Mouse (Mus musculus) neural tube, embryonic 15.5 days (tissue): ENCODE data around the gene Slc12a8. TPM values are rescaled to one million over a fixed set of nuclear protein-coding genes. Genes with fewer than 3 reads are reported as not detected.

Source experiments
- ATAC-seq: fragments of 200-750 bp; cut with Nextera tagmentation; 2 replicates; pipeline ENCODE4 v1.8.0; 2017; ENCODE audit warnings: mild to moderate bottlenecking, moderate TSS enrichment, moderate library complexity; ENCODE audit not compliant: low FRiP score
- H3K27ac ChIP-seq: fragments of 300-500 bp; sonication (generic); replicated peaks from 2 replicates; pipeline ENCODE4 v1.5.1; 2015; ENCODE audit warnings: mild to moderate bottlenecking, inconsistent platforms
- H3K27me3 ChIP-seq: fragments of 300-500 bp; sonication (generic); replicated peaks from 2 replicates; pipeline ENCODE4 v1.6.1; 2015; ENCODE audit warnings: inconsistent platforms
- H3K36me3 ChIP-seq: fragments of 300-500 bp; sonication (generic); 2 replicates; pipeline ENCODE4 v1.6.1; 2015; ENCODE audit warnings: inconsistent platforms
- H3K4me1 ChIP-seq: fragments of 300-500 bp; sonication (generic); 2 replicates; pipeline ENCODE4 v1.6.1; 2015; ENCODE audit warnings: inconsistent platforms
- H3K4me2 ChIP-seq: fragments of 300-500 bp; sonication (generic); 2 replicates; pipeline ENCODE4 v1.6.1; 2015; ENCODE audit warnings: inconsistent platforms, mild to moderate bottlenecking, moderate library complexity
- H3K4me3 ChIP-seq: fragments of 300-500 bp; sonication (generic); replicated peaks from 2 replicates; pipeline ENCODE4 v1.5.1; 2015; ENCODE audit warnings: mild to moderate bottlenecking, inconsistent platforms
- H3K9ac ChIP-seq: fragments of 300-500 bp; sonication (generic); replicated peaks from 2 replicates; pipeline ENCODE4 v1.6.1; 2015; ENCODE audit warnings: mild to moderate bottlenecking, inconsistent platforms
- H3K9me3 ChIP-seq: fragments of 300-500 bp; sonication (generic); replicated peaks from 2 replicates; pipeline ENCODE4 v1.6.1; 2016; ENCODE audit warnings: inconsistent platforms
- WGBS: fragments of 180-500 bp; shearing (Covaris S2); methylation state at CpG from one replicate; pipeline ENCODE4 v1.1.7; 2015; ENCODE audit warnings: mixed read lengths; 5-methylcytosine and 5-hydroxymethylcytosine counted together
- polyA plus RNA-seq: library from polyadenylated mRNA; unstranded; fragments of >200 nt; fragmentation: Nextera tagmentation; extraction: Ambion mirVana; gene quantifications from 2 replicates; pipeline ENCODE4 v1.2.1, GENCODE M21; 2015

The Slc12a8 gene
- polyA plus RNA-seq, 1 experiment from 2014 or later: 0.72 TPM

DNA sequence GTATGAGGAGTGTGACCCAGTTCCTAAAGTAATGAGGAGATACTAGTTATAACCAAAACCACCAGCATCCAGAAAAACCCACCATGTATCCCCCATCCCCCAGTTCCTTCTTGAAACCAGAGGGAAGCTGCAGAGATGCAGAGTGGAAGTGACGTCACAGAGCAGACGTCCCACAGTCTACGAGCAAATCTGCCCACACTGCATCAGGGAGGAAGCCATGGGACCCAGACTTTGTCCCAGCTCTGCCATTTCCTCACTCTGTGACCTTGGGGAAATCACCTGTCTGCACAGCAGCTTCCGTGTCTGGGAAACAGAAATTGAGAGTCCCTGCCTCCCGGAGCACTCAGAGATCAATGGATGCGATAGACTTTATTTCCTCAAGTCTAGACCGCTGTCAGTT is 56.6 kb downstream of the Slc12a8 start:
- 83% methylated on average over 7 of the region's 7 CpGs for WGBS
- H3K4me1 ChIP-seq: no peaks in the 10 kb centered on the region
- H3K9ac ChIP-seq: no peak overlapping the region
- no peaks in the 10 kb centered on the region for H3K9me3 ChIP-seq
- H3K4me2 ChIP-seq: no peak overlapping the region
- H3K36me3 ChIP-seq: no peaks in the 10 kb centered on the region
- H3K27ac ChIP-seq: no peak overlapping the region
- H3K27me3 ChIP-seq: no peaks in the 10 kb centered on the region
- H3K4me3 ChIP-seq: no peak overlapping the region
- no peak for ATAC-seq

DNA sequence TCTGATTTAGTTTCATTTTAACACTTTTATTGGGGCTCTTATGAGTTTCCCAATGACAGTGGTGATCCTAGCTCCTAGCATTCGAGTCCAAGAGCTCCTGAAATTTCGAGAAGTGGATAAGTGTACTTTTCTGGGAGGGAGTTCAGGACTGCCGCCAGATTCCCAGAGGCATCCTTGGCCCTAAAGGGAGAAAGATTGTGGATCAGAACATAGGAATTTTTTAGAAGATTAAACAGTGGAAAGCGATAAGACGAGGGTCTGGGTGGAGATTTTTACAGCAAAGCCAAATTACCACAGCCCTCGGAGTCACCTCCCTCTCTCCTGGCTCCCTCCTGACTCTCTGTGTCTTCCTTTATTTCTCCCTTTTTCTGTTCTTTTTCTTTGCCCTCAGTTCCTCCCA is 58.6 kb downstream of the Slc12a8 start:
- Histone ChIP-seq H3K4me3 (no peak overlapping the region), H3K4me1 (peaks cover 7% of the 10 kb centered on the region), H3K36me3 (no peaks in the 10 kb centered on the region), H3K9ac (no peak overlapping the region), H3K27me3 (no peaks in the 10 kb centered on the region), H3K27ac (no peak overlapping the region), H3K9me3 (no peaks in the 10 kb centered on the region), H3K4me2 (no peak overlapping the region)
- WGBS: 89% methylated on average over 6 of the region's 6 CpGs
- ATAC-seq: no peak

DNA sequence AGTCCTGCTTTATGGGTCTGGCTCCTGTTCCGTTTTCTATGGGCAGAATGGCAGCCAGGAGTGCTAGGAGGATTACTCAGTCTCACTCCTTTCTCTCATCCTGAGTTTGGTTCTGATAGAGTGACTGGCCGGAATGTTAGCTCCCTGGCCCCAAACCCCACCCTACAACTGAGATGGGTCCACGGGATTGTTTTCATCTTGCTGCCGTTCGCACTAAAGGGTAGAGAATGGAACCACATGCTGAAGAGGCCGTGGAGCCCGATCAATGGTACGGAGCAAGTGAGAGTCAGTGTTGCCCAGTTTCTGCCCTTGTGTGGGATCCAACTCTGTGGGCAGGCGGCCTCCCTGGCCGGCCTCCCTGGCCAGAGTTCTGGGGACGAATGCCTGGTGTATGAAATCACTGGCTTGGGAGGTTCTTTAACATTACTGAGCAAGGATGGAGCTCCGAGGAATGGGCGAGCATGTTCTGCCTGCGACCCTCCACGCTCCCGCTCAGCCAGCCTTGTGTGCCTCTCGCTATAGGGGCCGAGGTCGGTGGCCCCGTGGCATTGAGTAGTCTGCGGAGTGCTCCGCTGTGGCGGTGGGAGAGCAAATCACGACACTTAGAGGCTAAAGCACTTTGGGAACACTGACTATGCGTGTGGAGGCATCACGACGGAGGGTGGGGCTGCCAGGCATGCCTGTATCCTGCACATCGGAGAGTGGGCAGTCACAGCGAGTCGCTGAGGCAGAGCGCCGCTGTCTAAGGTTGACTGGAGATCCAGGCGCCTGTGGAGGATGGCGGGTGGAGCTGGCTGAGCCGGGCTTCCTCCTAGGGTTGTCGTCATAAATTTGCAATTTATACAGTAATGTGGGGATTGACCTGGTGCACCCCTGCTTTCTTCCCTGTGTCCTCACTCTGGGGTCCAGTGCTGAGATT is 59.4 kb downstream of the Slc12a8 start:
- peaks cover 10% of the 10 kb centered on the region for H3K4me1 ChIP-seq
- H3K9me3 ChIP-seq: no peaks in the 10 kb centered on the region
- no peak overlapping the region for H3K4me2 ChIP-seq
- H3K27me3 ChIP-seq: no peaks in the 10 kb centered on the region
- H3K36me3 ChIP-seq: no peaks in the 10 kb centered on the region
- H3K9ac ChIP-seq: no peak overlapping the region
- WGBS: 77% methylated on average over 36 of the region's 36 CpGs
- no peak overlapping the region for H3K27ac ChIP-seq
- no peak overlapping the region for H3K4me3 ChIP-seq
- no peak for ATAC-seq

DNA sequence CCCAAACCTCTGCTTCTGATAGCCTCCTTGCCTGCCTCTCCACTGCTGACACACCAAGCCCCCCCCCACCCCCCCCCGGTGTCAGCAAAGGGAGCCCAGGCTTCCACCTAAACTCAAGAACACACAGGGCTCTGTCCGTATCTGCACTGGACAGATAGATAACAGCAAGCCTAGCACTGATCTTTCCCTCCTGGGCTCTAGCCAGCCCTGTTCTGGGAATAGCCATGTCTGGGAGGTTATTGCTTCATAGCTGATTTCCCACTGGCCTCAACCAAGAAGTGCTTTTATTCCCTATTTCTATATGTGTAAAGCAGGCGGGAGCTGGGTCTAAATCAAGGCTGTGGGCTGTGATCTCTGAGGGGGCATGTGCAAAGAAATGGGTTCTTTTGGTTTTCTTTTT is 61.3 kb downstream of the Slc12a8 start:
- H3K36me3 ChIP-seq: no peaks in the 10 kb centered on the region
- H3K4me3 ChIP-seq: no peak overlapping the region
- H3K4me1 ChIP-seq: peaks cover 11% of the 10 kb centered on the region
- no peaks in the 10 kb centered on the region for H3K27me3 ChIP-seq
- H3K4me2 ChIP-seq: no peak overlapping the region
- 89% methylated on average over 3 of the region's 3 CpGs for WGBS
- H3K9me3 ChIP-seq: no peaks in the 10 kb centered on the region
- H3K9ac ChIP-seq: no peak overlapping the region
- no peak overlapping the region for H3K27ac ChIP-seq
- ATAC-seq: no peak

DNA sequence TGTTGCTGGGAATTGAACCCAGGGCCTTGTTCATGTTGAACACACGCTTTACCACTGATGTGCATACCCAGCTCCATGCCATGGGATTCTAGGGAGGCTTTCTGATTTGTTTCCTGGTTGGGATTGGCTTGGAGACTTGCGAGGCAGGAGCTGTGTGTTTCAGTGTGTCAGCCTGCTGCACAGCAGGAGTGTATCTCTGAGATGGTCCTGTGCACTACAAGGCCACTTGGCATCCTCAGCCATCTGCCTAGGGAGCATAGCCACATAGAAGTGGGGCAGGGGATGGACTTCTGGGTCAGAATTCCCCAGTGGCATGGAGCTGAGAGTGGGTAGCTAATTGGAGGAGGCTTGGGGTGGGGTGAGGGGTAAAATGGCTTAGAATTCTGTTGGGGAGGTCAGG is 63.2 kb downstream of the Slc12a8 start:
- H3K27me3 ChIP-seq: no peaks in the 10 kb centered on the region
- no peak overlapping the region for H3K9ac ChIP-seq
- WGBS: 82% methylated on average over 2 of the region's 2 CpGs
- no peak for ATAC-seq
- no peak overlapping the region for H3K4me3 ChIP-seq
- peaks cover 30% of the 10 kb centered on the region for H3K4me1 ChIP-seq
- no peaks in the 10 kb centered on the region for H3K36me3 ChIP-seq
- H3K27ac ChIP-seq: peak overlapping the region; percentile 48
- no peaks in the 10 kb centered on the region for H3K9me3 ChIP-seq
- H3K4me2 ChIP-seq: no peak overlapping the region

DNA sequence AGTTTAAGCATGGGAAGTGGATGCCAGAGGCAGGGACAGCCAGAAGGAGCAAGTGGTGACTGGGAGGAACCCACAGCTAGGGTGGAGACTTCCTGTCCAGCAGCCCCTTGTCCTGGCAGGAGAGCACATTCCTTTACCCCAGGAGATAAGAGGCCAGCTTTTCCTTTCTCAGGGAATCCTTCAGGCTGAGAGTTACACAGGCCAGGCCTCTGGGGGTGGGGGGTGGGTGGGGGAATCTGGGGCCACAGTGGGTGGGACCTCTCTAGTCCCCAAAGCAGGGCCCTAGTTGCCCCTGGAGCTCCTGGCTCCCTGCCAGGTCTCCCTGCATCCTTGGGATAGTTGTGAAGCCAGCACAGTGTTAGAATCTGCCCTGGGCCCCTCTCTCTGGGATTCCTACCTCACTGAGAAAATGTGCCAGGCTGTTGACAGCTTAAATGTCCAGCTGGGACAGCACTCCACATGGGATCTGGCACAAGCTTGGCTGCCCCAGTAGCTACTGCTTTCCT is 63.7 kb downstream of the Slc12a8 start:
- Histone ChIP-seq H3K27ac (peak overlapping the region; percentile 48), H3K9ac (no peak overlapping the region), H3K36me3 (no peaks in the 10 kb centered on the region), H3K4me3 (no peak overlapping the region), H3K4me2 (no peak overlapping the region), H3K27me3 (no peaks in the 10 kb centered on the region), H3K4me1 (peaks cover 30% of the 10 kb centered on the region), H3K9me3 (no peaks in the 10 kb centered on the region)
- peak; percentile 39; the same call in 1 of the 2 replicates for ATAC-seq

DNA sequence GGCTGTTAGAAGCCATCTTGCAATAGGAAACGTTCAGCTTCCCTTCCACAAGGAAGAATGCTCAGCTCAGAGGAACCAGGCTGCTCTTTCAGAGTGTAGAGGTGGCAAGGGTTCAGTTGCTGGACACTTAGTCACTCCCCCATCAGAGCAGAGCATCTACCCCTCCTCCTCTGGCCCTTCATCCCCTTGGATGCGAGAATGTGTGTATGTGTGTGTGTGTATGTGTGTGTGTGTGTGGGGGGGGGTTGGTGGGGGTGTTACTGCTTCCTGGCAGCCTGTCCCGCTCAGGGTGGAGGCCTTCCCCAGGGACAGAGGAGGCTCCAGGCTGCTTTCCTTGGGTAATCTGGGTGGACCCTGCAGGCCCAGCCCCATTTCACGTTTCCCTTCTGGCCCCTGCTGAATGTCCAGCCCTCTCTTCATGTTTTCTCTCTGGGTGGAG is 64.6 kb downstream of the Slc12a8 start:
- no peaks in the 10 kb centered on the region for H3K27me3 ChIP-seq
- no peak overlapping the region for H3K4me2 ChIP-seq
- WGBS: 64% methylated on average over 4 of the region's 4 CpGs
- peak overlapping the region; percentile 48; the same call in 1 of the 2 replicates for H3K27ac ChIP-seq
- peaks cover 30% of the 10 kb centered on the region for H3K4me1 ChIP-seq
- H3K9ac ChIP-seq: no peak overlapping the region
- no peaks in the 10 kb centered on the region for H3K36me3 ChIP-seq
- ATAC-seq: no peak
- no peaks in the 10 kb centered on the region for H3K9me3 ChIP-seq
- no peak overlapping the region for H3K4me3 ChIP-seq

DNA sequence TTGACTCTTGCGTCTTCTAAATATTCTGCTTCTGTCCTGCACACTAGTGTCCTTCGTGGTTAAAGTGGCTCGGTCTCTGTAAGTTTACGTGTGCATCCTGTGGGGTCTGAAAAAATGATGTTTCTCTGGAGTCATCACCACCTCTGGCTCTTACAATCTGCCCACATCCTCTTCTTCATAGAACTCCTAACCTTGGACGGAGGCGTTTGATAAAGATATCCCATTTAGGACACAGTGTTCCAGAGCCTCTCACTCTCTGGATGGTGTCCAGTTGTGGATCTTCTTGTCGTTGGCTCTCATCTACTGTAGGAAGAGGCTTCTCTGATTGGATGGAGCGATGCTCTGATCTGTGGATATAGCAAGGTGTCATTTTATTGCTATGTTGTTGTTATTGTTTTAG is 65.4 kb downstream of the Slc12a8 start:
- Histone ChIP-seq H3K27me3 (no peaks in the 10 kb centered on the region), H3K27ac (no peak overlapping the region), H3K36me3 (no peaks in the 10 kb centered on the region), H3K4me3 (no peak overlapping the region), H3K9me3 (no peaks in the 10 kb centered on the region), H3K4me2 (no peak overlapping the region), H3K4me1 (peaks cover 30% of the 10 kb centered on the region), H3K9ac (no peak overlapping the region)
- WGBS: 95% methylated on average over 8 of the region's 8 CpGs
- no peak for ATAC-seq

DNA sequence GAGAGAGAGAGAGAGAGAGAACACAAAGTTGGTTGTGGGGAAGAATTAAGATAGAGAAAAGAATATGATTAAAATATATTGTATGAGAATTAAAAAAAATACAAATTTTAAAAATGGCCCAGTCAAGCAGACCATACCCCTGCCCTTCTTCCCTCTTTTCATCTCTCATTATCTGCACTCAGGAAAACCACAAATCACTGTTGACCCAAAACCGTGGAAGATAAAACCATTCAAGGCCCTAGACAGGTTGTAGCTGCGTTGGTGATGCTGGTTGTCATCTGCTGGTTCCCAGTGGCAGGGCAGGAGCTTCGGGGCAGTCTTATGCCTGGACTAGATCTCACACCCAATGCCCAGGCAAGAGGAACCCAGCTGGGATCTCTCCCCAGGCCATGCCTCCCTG is 66.2 kb downstream of the Slc12a8 start:
- no peaks in the 10 kb centered on the region for H3K9me3 ChIP-seq
- no peak overlapping the region for H3K4me2 ChIP-seq
- H3K36me3 ChIP-seq: no peaks in the 10 kb centered on the region
- H3K27me3 ChIP-seq: no peaks in the 10 kb centered on the region
- no peak overlapping the region; the same call in 1 of the 2 replicates for H3K27ac ChIP-seq
- WGBS: 58% methylated on average over 3 of the region's 3 CpGs
- H3K4me3 ChIP-seq: no peak overlapping the region
- H3K4me1 ChIP-seq: peaks cover 30% of the 10 kb centered on the region
- no peak overlapping the region for H3K9ac ChIP-seq
- ATAC-seq: no peak

DNA sequence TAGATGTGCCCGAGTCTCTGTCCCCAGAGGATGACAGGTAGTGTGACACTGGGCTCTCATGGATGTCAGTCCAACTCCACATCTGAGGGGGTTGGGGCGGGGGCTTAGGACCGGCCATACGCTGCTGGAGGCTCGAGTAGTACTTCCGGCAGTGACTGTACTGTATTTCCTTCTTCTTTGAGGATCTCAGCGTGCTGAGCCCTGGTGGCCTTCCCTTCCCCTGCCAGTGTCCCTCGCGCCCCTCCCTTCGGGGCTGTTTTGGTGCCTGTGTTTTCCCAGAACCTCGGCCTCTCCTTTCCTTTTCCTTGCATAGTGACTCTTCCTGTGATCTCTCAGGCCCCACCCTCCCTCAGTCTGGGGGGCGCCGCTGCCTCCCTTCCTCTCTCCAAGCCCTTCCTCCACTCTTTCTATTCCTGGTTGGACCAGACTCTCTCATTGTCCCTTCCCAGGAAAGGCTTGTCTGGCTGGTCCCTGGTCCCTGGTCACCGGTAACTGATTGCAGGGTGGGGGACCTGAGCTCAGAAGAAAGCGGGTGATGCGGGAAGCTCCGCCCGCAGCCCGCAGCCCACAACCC is 66.8 kb downstream of the Slc12a8 start:
- WGBS: 42% methylated on average over 19 of the region's 19 CpGs
- Histone ChIP-seq H3K27me3 (no peaks in the 10 kb centered on the region), H3K36me3 (no peaks in the 10 kb centered on the region), H3K4me1 (peaks cover 32% of the 10 kb centered on the region), H3K4me3 (peak overlapping the region; percentile 15), H3K9me3 (no peaks in the 10 kb centered on the region), H3K9ac (0 out of 2 replicates have a peak overlapping the region, but pooled peaks have one; percentile 20), H3K4me2 (peak overlapping the region; percentile 48), H3K27ac (peak overlapping the region; percentile 68)
- ATAC-seq: no peak

DNA sequence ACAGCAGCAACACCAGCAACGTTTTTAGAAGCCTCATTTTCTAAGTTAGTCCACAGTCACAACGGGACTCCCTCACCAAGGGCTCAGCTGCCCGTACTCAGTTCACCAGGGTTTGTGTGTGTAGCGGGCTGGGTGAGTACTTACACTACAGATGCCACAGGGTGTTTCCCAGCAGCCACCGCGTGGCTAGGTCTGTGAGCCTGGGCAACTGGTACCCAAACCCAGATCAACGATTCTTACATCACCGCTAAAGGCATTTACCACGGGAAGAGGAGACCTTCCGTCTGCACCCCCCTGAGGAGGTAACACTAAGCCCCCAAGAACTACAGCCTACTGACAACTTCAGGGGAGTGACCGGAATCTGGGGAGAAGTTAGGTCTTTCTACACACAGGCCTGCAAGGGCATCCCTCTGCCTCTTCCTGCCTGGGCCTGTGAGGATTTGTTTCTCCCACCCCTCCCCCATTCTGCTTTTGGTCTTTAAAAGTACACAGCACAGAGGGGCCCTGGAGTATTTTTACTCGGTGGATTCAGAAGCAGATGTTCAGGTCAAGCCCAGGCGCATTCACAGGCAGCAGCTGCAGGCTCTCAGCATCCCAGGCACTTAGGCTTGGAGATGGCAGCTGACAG is 67.4 kb downstream of the Slc12a8 start:
- Histone ChIP-seq H3K4me2 (peak overlapping the region; percentile 48), H3K9me3 (no peaks in the 10 kb centered on the region), H3K27me3 (no peaks in the 10 kb centered on the region), H3K27ac (peak overlapping the region; percentile 68), H3K36me3 (no peaks in the 10 kb centered on the region), H3K4me1 (peaks cover 35% of the 10 kb centered on the region), H3K9ac (0 out of 2 replicates have a peak overlapping the region, but pooled peaks have one; percentile 20), H3K4me3 (peak overlapping the region; percentile 15)
- no peak for ATAC-seq
- WGBS: 24% methylated on average over 13 of the region's 13 CpGs
